Mouse (Mus musculus) liver, postnatal 0 days (tissue): ENCODE results near the gene G6pc3. TPM values are rescaled to one million over a fixed set of nuclear protein-coding genes. Genes with fewer than 3 reads are reported as not detected.
A peak's percentile ranks its signal among the peaks of the same experiment; 100 is the strongest.

Source experiments
- ATAC-seq: fragments of 200-750 bp; cut with Nextera tagmentation; 2 replicates; pipeline ENCODE4 v1.8.0; 2017; ENCODE audit warnings: mild to moderate bottlenecking, moderate library complexity
- DNase-seq: peaks from one replicate; pipeline ENCODE4 v3.0.0-alpha.2; 2016
- H3K27ac ChIP-seq: fragments of 300-500 bp; sonication (generic); 2 replicates; pipeline ENCODE4 v1.5.1; 2014; ENCODE audit warnings: antibody characterized with exemption, moderate library complexity, mild to moderate bottlenecking, low read depth
- H3K27me3 ChIP-seq: fragments of 300-500 bp; sonication (generic); 2 replicates; pipeline ENCODE4 v1.6.1; 2014; ENCODE audit warnings: low read length, control low read depth, mixed read lengths; ENCODE audit not compliant: insufficient read depth
- H3K36me3 ChIP-seq: fragments of 300-500 bp; sonication (generic); replicated peaks from 2 replicates; pipeline ENCODE4 v1.6.1; 2014; ENCODE audit warnings: mild to moderate bottlenecking, control low read depth, low read length, moderate library complexity, mixed read lengths; ENCODE audit not compliant: insufficient read depth
- H3K4me1 ChIP-seq: fragments of 300-500 bp; sonication (generic); 2 replicates; pipeline ENCODE4 v1.6.1; 2014; ENCODE audit warnings: antibody characterized with exemption, mild to moderate bottlenecking, control low read depth; ENCODE audit not compliant: insufficient read depth
- H3K4me2 ChIP-seq: fragments of 300-500 bp; sonication (generic); 2 replicates; pipeline ENCODE4 v1.6.1; 2014; ENCODE audit warnings: low read depth, mild to moderate bottlenecking, low read length, moderate library complexity, mixed read lengths
- H3K4me3 ChIP-seq: fragments of 300-500 bp; sonication (generic); 2 replicates; pipeline ENCODE4 v1.5.1; 2014; ENCODE audit warnings: low read depth, low read length
- H3K9ac ChIP-seq: fragments of 300-500 bp; sonication (generic); replicated peaks from 2 replicates; pipeline ENCODE4 v1.6.1; 2014; ENCODE audit warnings: mild to moderate bottlenecking, moderate library complexity
- H3K9me3 ChIP-seq: fragments of 300-500 bp; sonication (generic); 2 replicates; pipeline ENCODE4 v1.6.1; 2016; ENCODE audit warnings: mild to moderate bottlenecking, control low read depth, low read length, mixed read lengths
- CTCF ChIP-seq: sonication (generic); IDR thresholded peaks from 2 replicates; pipeline ENCODE4 v1.5.1; 2016; ENCODE audit warnings: antibody characterized with exemption, low read depth
- EP300 ChIP-seq: IDR thresholded peaks from 2 replicates; pipeline ENCODE4 v1.6.1; 2016; ENCODE audit warnings: antibody characterized with exemption, low read depth, mild to moderate bottlenecking
- WGBS: fragments of 180-500 bp; shearing (Covaris S2); extraction: QIAGEN DNeasy Blood & Tissue Kit; methylation state at CpG from one replicate; pipeline ENCODE4 v1.1.7; 2014; ENCODE audit not compliant: insufficient replicate concordance; 5-methylcytosine and 5-hydroxymethylcytosine counted together
- polyA plus RNA-seq: library from polyadenylated mRNA; unstranded; fragments of >200 nt; fragmentation: Nextera tagmentation; extraction: Ambion mirVana; gene quantifications from 2 replicates; pipeline ENCODE4 v1.2.1, GENCODE M21; 2015

G6pc3 gene
- polyA plus RNA-seq, 1 experiment from 2014 or later = 6.7 TPM

GRCm38 (mm10) chr11:102224686-102225085 lies 35.3 kb downstream of the G6pc3 start:
- no peaks in the 10 kb centered on the region for H3K9me3 ChIP-seq
- H3K9ac ChIP-seq = peak overlapping the region; percentile 26; the same call in 1 of the 2 replicates
- TF ChIP-seq CTCF (no peak), EP300 (no peak)
- H3K4me2 ChIP-seq = peak overlapping the region; percentile 26
- 26% methylated on average over 22 of the region's 22 CpGs for WGBS
- peak; percentile 56 for DNase-seq
- no peak overlapping the region for H3K4me3 ChIP-seq
- H3K27ac ChIP-seq = no peak overlapping the region
- no peaks in the 10 kb centered on the region for H3K36me3 ChIP-seq
- peaks cover 3% of the 10 kb centered on the region; the same call in 1 of the 2 replicates for H3K27me3 ChIP-seq
- peaks cover 47% of the 10 kb centered on the region for H3K4me1 ChIP-seq
- no peak for ATAC-seq

GRCm38 (mm10) chr11:102225221-102225620 lies 35.8 kb downstream of the G6pc3 start:
- Histone ChIP-seq H3K27me3 (peaks cover 3% of the 10 kb centered on the region; the same call in 1 of the 2 replicates), H3K4me2 (peak overlapping the region; percentile 26; the same call in 1 of the 2 replicates), H3K9ac (peak overlapping the region; percentile 26; the same call in 1 of the 2 replicates), H3K4me3 (no peak overlapping the region), H3K9me3 (no peaks in the 10 kb centered on the region), H3K4me1 (peaks cover 42% of the 10 kb centered on the region), H3K27ac (no peak overlapping the region), H3K36me3 (no peaks in the 10 kb centered on the region)
- DNase-seq (no peak), ATAC-seq (no peak)
- TF ChIP-seq EP300 (no peak), CTCF (no peak)
- WGBS = 61% methylated on average over 5 of the region's 5 CpGs

GRCm38 (mm10) chr11:102226067-102226978 lies 36.9 kb downstream of the G6pc3 start:
- peaks cover 3% of the 10 kb centered on the region; the same call in 1 of the 2 replicates for H3K27me3 ChIP-seq
- ATAC-seq = no peak
- 80% methylated on average over 12 of the region's 12 CpGs for WGBS
- H3K4me2 ChIP-seq = no peak overlapping the region
- H3K27ac ChIP-seq = no peak overlapping the region
- no peak for DNase-seq
- H3K9me3 ChIP-seq = no peaks in the 10 kb centered on the region
- peaks cover 38% of the 10 kb centered on the region for H3K4me1 ChIP-seq
- H3K36me3 ChIP-seq = no peaks in the 10 kb centered on the region
- no peak for TF ChIP-seq EP300
- no peak for TF ChIP-seq CTCF
- no peak overlapping the region for H3K4me3 ChIP-seq
- no peak overlapping the region for H3K9ac ChIP-seq

- H3K4me1 ChIP-seq = peaks cover 32% of the 10 kb centered on the region
- no peak overlapping the region for H3K9ac ChIP-seq
- no peaks in the 10 kb centered on the region for H3K36me3 ChIP-seq
- DNase-seq (no peak), ATAC-seq (no peak)
- H3K27me3 ChIP-seq = peaks cover 3% of the 10 kb centered on the region; the same call in 1 of the 2 replicates
- 59% methylated on average over 12 of the region's 12 CpGs for WGBS
- no peaks in the 10 kb centered on the region for H3K9me3 ChIP-seq
- TF ChIP-seq CTCF (no peak), EP300 (no peak)
- no peak overlapping the region for H3K4me3 ChIP-seq
- H3K4me2 ChIP-seq = peak overlapping the region; percentile 98
- no peak overlapping the region for H3K27ac ChIP-seq
Measured at GRCm38 (mm10) chr11:102227270-102228190, 38.1 kb downstream of the G6pc3 start.

- Histone ChIP-seq H3K36me3 (no peaks in the 10 kb centered on the region), H3K27ac (no peak overlapping the region), H3K9me3 (no peaks in the 10 kb centered on the region), H3K4me2 (peak overlapping the region; percentile 98), H3K27me3 (peaks cover 3% of the 10 kb centered on the region; the same call in 1 of the 2 replicates), H3K4me3 (no peak overlapping the region), H3K9ac (0 out of 2 replicates have a peak overlapping the region, but pooled peaks have one; percentile 1), H3K4me1 (peaks cover 27% of the 10 kb centered on the region)
- TF ChIP-seq EP300 (no peak), CTCF (no peak)
- WGBS = 45% methylated on average over 9 of the region's 9 CpGs
- no peak for ATAC-seq
- DNase-seq = no peak
Measured at GRCm38 (mm10) chr11:102228191-102228545, 38.7 kb downstream of the G6pc3 start.
